8 mouse cellular contexts compared by ENCODE assay signal in the genomic region with DNA sequence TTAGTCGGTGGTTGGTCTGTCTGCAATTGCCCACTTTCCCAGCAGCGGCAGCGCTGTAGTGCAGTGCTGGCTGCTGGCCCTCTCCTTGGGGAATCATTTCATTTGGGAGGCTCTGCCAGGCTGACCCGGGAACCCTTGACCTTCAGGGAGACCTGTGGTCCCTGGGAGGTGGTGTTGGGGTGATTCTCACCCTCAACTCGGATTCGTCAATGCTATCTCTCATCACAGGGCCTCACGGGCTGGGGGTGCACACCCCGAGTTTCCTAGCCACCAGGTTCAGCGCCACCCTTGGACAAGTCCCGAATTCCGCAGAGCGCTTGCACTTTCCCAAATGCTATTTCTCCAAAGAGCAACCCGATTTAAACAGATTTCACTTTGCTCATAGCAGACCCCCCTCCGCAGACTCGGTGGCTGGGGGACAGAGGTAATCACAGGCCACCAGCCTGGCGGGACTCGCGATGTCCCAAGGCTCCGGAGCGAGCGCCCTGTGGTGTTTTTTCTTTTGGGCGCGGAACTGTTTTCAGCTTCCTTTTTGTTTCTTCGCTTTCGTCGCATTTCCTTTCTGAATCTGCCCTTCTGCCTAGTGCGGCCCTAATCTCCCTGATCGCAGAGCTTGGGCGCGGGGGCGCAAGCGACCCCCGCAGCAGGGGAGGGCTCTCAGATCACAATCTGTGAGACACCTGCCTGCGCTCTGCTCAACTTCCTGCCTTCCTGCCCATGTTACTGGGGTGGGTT.
DNase-seq lines count a peak whose midpoint lies in the region; ATAC-seq and TF ChIP-seq lines count a peak whose summit lies in the region.

No protein-coding gene starts in this region.

- under 1% methylated on average over 34 of the region's 34 CpGs for WGBS in embryonic facial prominence, embryonic 13.5 days
- WGBS in hindbrain, embryonic 13.5 days = under 1% methylated on average over 34 of the region's 34 CpGs
- 1% methylated on average over 34 of the region's 34 CpGs for WGBS in midbrain, embryonic 13.5 days

- peak overlapping the region; percentile 43 for H3K4me3 ChIP-seq in left cerebral cortex, adult 2 months
- H3K4me3 ChIP-seq in embryonic facial prominence, embryonic 13.5 days = peak overlapping the region; percentile 54
- H3K4me3 ChIP-seq in hindbrain, embryonic 13.5 days = peak overlapping the region; percentile 39
- H3K4me3 ChIP-seq in midbrain, embryonic 13.5 days (replicated peaks) = peak overlapping the region; percentile 42

- H3K27me3 ChIP-seq in embryonic facial prominence, embryonic 13.5 days = peaks cover 30% of the 10 kb centered on the region; the same call in 1 of the 2 replicates
- H3K27me3 ChIP-seq in hindbrain, embryonic 13.5 days = peaks cover 72% of the 10 kb centered on the region
- H3K27me3 ChIP-seq in midbrain, embryonic 13.5 days = peaks cover 23% of the 10 kb centered on the region

- H3K4me1 ChIP-seq in embryonic facial prominence, embryonic 13.5 days = peaks cover 20% of the 10 kb centered on the region
- H3K4me1 ChIP-seq in hindbrain, embryonic 13.5 days (replicated peaks) = peaks cover 19% of the 10 kb centered on the region
- H3K4me1 ChIP-seq in midbrain, embryonic 13.5 days (replicated peaks) = peaks cover 30% of the 10 kb centered on the region

- intact Hi-C loops in left cerebral cortex, adult 2 months (cut with DNase I) = no loop called here
- intact Hi-C loops in left cerebral cortex, postnatal 14 days (cut with DNase I) = no loop called here

- H3K27ac ChIP-seq in left cerebral cortex, adult 2 months = peak overlapping the region; percentile 24; the same call in 1 of the 2 replicates
- no peak overlapping the region for H3K27ac ChIP-seq in embryonic facial prominence, embryonic 13.5 days
- H3K27ac ChIP-seq in hindbrain, embryonic 13.5 days = no peak overlapping the region
- no peak overlapping the region for H3K27ac ChIP-seq in midbrain, embryonic 13.5 days

- DNase-seq in left cerebral cortex, adult 2 months (ENCODE audit: extremely low spot score in 1 of 2, low spot score in 2 of 2) = no peak
- no peak for DNase-seq in left cerebral cortex, adult 11 months (ENCODE audit: low spot score)
- peak; percentile 2 to 20 for DNase-seq in adrenal gland, adult 18-20 months (ENCODE audit: low spot score in 2 of 2)
- no peak for DNase-seq in right cerebral cortex, postnatal 36 days (ENCODE audit: low spot score in 2 of 2)
- DNase-seq in left cerebral cortex, postnatal 14 days (ENCODE audit: low spot score in 2 of 2) = no peak

- no peaks in the 10 kb centered on the region for H3K9me3 ChIP-seq in embryonic facial prominence, embryonic 13.5 days
- H3K9me3 ChIP-seq in hindbrain, embryonic 13.5 days = no peaks in the 10 kb centered on the region
- H3K9me3 ChIP-seq in midbrain, embryonic 13.5 days = no peaks in the 10 kb centered on the region

- peak overlapping the region; percentile 85 for H3K4me2 ChIP-seq in embryonic facial prominence, embryonic 13.5 days
- peak overlapping the region; percentile 71 for H3K4me2 ChIP-seq in hindbrain, embryonic 13.5 days
- H3K4me2 ChIP-seq in midbrain, embryonic 13.5 days (replicated peaks) = peak overlapping the region; percentile 72

- no peaks in the 10 kb centered on the region for H3K36me3 ChIP-seq in embryonic facial prominence, embryonic 13.5 days
- no peaks in the 10 kb centered on the region for H3K36me3 ChIP-seq in hindbrain, embryonic 13.5 days
- H3K36me3 ChIP-seq in midbrain, embryonic 13.5 days = no peaks in the 10 kb centered on the region

- TF ChIP-seq CTCF in left cerebral cortex, adult 2 months (IDR thresholded peaks at IDR 0.05) = peak; percentile 7

- no peak for ATAC-seq in embryonic facial prominence, embryonic 13.5 days (ENCODE audit: insufficient number of reproducible peaks, insufficient read depth, low FRiP score, low TSS enrichment, low read depth)
- no peak for ATAC-seq in hindbrain, embryonic 13.5 days (ENCODE audit: low FRiP score)
- ATAC-seq in midbrain, embryonic 13.5 days = no peak

- peak overlapping the region; percentile 75 for H3K9ac ChIP-seq in embryonic facial prominence, embryonic 13.5 days
- peak overlapping the region; percentile 66 for H3K9ac ChIP-seq in hindbrain, embryonic 13.5 days
- H3K9ac ChIP-seq in midbrain, embryonic 13.5 days (replicated peaks) = peak overlapping the region; percentile 51

Comparison
In these comparisons a context has a peak if more than half of its experiments do, and no peak if none do; other contexts are left out.
1. DNase-seq: peak in adrenal gland, adult 18-20 months (2 of 2); none in left cerebral cortex, adult 2 months (0 of 2), left cerebral cortex, adult 11 months (single experiment), right cerebral cortex, postnatal 36 days (0 of 2) and left cerebral cortex, postnatal 14 days (0 of 2).
2. Peak in every context shown above with its lines, with median percentiles within 50 percentile points of each other: H3K4me3 ChIP-seq, H3K4me2 ChIP-seq and H3K9ac ChIP-seq.